Mouse (Mus musculus) liver, embryonic 18 days (tissue): ENCODE results near the gene Ptk6. TPM values are rescaled to one million over a fixed set of nuclear protein-coding genes. Genes with fewer than 3 reads are reported as not detected.

Experiments used
- polyA plus RNA-seq: library from polyadenylated mRNA; depleted of rRNA; stranded (reverse); fragments of >200 nt; gene quantifications from 2 replicates; pipeline ENCODE4 v1.2.3, GENCODE M21; 2012; rRNA removed

The Ptk6 gene
- 0.23 TPM in 2 replicates for polyA plus RNA-seq

DNA sequence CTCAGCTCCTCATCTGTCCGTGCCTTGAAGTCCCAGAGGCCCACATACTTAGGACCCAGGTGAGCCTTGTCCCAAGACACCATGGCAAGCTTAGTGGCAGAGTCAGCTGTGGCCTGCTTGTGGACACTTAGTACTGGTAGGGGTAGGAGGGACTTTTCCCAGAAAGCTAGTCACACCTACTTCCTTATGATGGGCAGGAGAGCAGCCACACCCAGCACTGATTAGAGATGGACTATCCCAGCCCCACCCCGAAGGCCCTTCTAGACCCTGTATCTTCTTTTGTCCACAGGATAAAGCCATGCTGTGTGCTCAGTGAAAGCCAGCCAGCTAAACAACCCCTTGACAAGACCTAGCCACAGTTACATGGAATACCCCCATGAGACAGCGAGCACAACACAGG is at the start of gene Ptk6:
Gene Ptk6 (minus strand): TSS at position 368 of the 400 bp plus-strand sequence.

DNA sequence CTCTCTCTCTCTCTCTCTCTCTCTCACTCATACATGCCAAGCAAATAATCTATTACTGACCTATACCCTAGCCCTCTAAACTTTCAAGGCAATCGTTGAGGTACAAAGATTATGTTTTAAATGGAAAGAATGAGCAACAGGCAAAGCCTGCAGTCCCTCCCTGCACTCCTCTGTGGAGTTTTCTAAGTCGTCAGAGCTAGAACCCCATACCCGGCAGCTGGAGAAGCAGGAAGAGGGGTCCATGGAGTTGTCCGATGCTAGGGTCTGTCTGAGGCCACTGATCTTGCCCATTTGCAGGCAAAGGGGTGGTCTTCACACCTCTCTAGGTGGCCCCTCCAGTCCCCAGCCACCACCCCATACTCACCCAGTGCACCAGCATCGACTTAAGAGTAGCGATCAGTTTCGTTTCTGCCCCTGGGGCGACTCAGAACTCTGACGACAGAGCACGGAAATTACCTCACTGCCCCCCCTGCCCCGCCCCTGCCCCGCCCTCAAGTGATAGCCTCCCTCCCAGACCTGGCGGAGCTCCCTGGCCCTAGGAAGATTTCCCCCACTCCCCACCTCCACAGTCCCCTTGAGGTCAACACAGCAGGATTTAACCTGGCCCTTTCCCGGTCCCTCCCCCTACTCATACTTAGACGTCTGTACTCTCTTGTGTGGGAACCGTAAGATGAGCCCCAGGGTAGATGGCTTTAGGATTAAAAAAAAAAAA is 39.2 kb upstream of the Ptk6 start, which contains the start of gene Helz2:
Gene Helz2 (minus strand): TSS at position 426 of the 712 bp plus-strand sequence.

DNA sequence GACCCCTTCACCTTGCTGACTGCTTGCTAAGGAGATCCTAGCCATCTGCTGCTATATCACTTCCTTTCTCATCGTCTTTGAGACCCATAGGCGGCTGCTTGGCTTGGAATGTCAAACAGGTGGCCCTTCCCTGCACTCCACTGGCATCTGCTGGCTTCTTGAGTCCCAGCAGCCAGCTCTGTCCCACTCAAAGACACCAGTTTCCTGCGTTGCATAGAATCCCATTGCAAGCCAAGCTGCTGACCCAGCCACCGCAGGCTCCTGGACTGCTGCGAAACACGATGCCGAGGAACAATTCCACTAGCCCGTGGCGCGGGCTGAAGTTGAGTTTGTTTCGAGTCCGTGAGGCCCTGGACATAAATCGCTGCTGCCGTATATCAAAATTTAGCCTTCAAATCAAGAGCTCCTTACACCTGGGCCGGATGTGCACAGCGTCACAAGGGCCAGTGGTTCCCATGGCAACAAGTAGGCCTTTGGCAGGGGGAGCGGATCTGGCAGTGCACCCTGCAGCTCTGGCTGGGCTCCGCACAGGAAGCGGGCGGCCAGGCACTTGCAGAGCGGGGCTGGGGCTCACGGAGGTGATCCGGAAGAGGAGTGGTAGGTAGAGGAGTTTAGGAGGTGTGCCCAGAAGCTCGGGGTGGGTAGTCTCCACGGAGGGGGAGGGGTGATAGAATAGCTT is 17.1 kb upstream of the Ptk6 start, which contains the start of gene Fndc11:
Gene Fndc11 (plus strand): TSS at position 476 of the 679 bp plus-strand sequence.

DNA sequence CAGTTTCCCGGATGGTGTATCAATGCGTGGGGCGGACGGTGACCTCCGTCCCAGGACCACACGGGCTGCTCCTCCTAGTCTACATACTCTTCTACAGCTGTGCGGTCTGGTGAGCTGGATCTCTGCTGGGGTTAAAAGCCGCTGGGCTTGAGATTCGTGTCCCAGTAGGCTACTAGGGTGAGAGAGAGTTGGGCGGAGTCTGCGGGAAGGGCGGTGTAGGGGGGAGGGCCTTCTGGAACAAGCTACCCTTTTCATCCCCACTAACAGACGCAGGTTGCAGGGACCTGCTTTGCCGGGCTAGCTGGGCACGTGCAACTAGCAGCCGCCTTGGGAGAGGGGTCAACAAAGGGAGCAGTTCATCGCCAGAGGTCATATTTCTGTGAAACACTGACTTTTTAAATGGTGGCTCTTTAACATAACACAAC is 10.4 kb upstream of the Ptk6 start, which contains the start of gene Srms:
Gene Srms (minus strand): TSS at position 165 of the 425 bp plus-strand sequence.

DNA sequence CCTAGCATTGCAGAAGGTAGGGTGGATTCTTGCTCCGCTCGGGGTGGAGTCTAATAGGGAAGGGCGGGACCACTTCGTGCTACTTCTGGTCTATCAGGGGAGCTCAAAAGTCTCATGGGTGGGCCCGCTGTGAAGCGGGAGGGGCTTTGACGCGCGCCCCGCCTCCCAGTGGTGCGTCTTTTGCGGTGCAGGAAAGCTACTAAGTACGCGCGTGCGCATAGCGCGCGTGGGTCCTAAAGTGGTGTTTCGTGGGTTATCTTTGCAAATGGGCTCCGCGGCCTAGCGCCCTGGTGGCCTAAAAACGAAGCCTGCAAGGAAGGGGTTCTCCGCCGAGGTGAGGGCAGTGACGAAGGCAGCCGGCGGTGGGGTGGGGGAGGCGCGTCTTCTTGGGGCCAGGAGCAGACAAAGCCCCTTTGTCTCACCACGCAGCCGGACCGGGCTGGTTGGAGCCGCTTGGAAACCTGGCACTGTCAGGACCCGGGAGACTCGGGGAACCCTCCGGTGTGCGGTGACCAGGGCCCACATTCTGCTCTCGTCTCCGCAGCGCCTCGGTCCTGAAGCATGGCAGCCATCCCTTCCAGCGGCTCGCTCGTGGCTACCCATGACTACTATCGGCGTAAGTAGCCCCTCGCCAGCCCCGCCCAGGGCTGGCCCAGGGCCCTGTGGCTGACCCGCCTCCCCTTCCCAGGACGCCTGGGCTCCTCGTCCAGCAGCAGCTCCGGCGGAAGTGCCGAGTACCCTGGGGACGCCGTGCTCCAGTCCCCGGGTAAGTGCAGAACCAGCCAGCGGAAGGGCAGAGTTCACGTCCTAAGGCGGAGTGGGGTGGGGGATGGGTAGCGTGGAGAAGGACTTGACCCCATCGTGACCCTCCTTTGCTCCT is 15.2 kb downstream of the Ptk6 start, which contains the start of gene Ppdpf:
Gene Ppdpf (plus strand): TSS at position 127 of the 880 bp plus-strand sequence.

DNA sequence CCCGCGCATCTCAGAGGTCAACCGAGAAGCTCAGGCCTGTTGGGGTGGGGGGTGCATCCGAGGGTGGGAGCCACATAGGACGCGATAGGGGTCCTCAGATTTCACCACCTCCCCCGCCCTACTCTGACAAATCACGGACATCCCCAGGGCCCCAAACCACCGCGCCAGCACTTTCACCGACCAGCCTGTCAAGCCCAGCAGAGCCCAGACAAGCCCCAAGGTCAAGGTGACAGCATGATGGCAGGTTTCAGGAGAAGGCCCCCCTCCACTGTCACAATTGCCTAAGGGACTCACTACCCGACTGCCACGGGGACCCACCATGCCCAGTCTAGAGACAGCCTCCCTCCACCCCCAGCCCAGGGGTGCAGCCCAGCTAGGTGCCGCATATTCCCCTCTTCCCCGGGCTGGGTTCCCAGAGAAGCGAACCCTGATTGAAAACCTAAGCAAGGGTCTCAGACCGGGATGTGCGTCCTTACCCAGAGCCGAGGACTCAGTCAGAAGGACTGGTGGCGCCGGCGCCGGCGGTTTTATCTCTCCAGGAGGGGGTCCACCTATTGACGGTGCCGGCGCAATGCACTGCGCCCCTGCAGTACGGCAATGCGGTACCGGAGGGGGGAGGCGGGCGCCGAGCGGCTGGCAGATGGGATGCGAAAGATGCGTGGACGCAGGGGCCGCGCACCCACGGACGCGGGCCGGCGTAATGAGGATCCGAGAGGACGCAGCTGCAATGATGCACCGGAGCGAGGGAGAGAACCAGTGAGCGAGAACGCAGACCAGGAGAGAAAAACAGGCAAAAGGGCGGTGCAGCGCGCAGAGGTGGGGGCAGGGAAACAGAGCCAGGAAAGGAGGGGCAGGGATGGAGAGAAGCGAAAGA is 46.1 kb downstream of the Ptk6 start, which contains the start of gene Eef1a2:
Gene Eef1a2 (minus strand): TSS at position 767 of the 874 bp plus-strand sequence.

Other genes with a start within 250 kb of the Ptk6 start
- 2.0 and 2.2 TPM in 2 replicates for gene Nkain4, start 248.1 kb downstream of the Ptk6 start, polyA plus RNA-seq
- 22.9 and 24.8 TPM in 2 replicates for gene Arfgap1, start 235.6 kb downstream of the Ptk6 start, polyA plus RNA-seq
- gene Col20a1, start 216.3 kb downstream of the Ptk6 start, polyA plus RNA-seq, result 0.37 and 0.58 TPM in 2 replicates
- gene Chrna4, start 159.2 kb downstream of the Ptk6 start, polyA plus RNA-seq, result 1.4 and 5.0 TPM in 2 replicates
- gene Kcnq2, start 67.5 kb downstream of the Ptk6 start, polyA plus RNA-seq, result 0.01 and 0.02 TPM in 2 replicates
- gene Eef1a2, start 45.8 kb downstream of the Ptk6 start, polyA plus RNA-seq, result 0.01 TPM in 1 of 2 replicates, not detected in the other
- gene Ppdpf, start 15.5 kb downstream of the Ptk6 start, polyA plus RNA-seq, result 55.6 and 57.3 TPM in 2 replicates
- gene Srms, start 10.4 kb upstream of the Ptk6 start, polyA plus RNA-seq, result 0.46 and 0.74 TPM in 2 replicates
- 0.08 and 0.10 TPM in 2 replicates for gene Fndc11, start 17.2 kb upstream of the Ptk6 start, polyA plus RNA-seq
- gene Helz2, start 39.2 kb upstream of the Ptk6 start, polyA plus RNA-seq, result 17.9 and 19.5 TPM in 2 replicates
- 10.0 and 10.9 TPM in 2 replicates for gene Gmeb2, start 85.2 kb upstream of the Ptk6 start, polyA plus RNA-seq
- gene Stmn3, start 111.7 kb upstream of the Ptk6 start, polyA plus RNA-seq, result 0.02 and 0.05 TPM in 2 replicates
- 22.6 and 25.0 TPM in 2 replicates for gene Rtel1, start 117.0 kb upstream of the Ptk6 start, polyA plus RNA-seq
- gene Zgpat, start 162.1 kb upstream of the Ptk6 start, polyA plus RNA-seq, result 9.7 and 10.8 TPM in 2 replicates
- 18.3 and 21.0 TPM in 2 replicates for gene Arfrp1, start 162.6 kb upstream of the Ptk6 start, polyA plus RNA-seq
- gene Lime1, start 177.3 kb upstream of the Ptk6 start, polyA plus RNA-seq, result 10.6 and 12.7 TPM in 2 replicates